Mouse (Mus musculus): ENCODE measurements around the gene Rela.

DNA sequence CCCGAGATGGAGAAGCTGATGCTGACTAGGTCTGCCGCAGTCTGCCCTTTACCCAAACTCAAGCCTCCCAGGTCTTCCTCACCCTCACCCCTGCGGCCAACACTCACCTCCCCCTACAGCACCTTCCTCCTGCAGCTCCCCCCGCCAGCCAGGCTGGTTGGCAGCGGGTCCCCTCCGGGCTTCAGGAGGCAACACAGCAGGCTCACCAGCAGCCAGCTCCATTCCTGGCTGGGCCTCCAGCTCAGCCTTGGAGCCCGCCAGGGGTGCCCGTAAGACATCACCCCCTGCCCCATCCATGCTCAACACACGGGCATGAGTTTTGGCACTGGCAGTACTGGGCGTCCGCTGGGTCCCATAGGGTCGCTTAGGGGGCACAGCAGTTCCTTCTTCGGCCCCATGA is 47.7 kb downstream of the Rela start:
- TF ChIP-seq GATA1 (IDR thresholded peaks at IDR 0.05; ENCODE audit: borderline replicate concordance, low read length) (no peak), FLI1 (IDR thresholded peaks at IDR 0.05; ENCODE audit: low read length) (no peak)
